Mouse (Mus musculus) urinary bladder, postnatal 10 days (tissue): ENCODE measurements at regions not wholly inside any gene's neighbourhood (a gene's known extent, or its start where the extent isn't known, plus 50 kb on each side); places are given as distances from the start of the nearest gene placed in this dataset.
"Not testable (repeated sequence)": the region's sequence is repeated elsewhere in the genome, so short reads cannot be mapped to it uniquely, and the experiment has no call there.

ENCODE experiments used
- DNase-seq: peaks from one replicate; pipeline ENCODE4 v3.0.0; 2022; ENCODE audit warnings: low spot score

DNA sequence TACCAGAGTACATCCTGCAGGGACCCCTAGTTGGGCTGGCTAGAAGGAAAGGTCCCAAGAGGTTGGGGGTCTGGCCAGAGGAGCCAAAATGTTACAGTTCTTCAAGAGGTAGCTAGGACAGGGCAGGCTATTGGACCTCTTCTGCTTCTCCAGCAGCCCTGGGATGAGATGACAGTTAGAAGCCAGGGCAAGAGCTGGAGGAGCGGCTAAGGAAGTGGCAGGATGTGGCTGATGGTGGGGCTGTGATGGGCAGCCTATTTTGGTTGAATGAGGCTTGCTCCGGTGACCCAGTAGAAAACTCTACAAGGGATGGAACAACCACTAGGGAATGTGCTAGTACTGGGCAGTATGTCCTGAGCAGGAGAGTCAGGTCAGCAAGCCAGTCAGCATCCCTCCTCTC, 82.8 kb downstream of the Ddx11 start:
- no peak for DNase-seq

DNA sequence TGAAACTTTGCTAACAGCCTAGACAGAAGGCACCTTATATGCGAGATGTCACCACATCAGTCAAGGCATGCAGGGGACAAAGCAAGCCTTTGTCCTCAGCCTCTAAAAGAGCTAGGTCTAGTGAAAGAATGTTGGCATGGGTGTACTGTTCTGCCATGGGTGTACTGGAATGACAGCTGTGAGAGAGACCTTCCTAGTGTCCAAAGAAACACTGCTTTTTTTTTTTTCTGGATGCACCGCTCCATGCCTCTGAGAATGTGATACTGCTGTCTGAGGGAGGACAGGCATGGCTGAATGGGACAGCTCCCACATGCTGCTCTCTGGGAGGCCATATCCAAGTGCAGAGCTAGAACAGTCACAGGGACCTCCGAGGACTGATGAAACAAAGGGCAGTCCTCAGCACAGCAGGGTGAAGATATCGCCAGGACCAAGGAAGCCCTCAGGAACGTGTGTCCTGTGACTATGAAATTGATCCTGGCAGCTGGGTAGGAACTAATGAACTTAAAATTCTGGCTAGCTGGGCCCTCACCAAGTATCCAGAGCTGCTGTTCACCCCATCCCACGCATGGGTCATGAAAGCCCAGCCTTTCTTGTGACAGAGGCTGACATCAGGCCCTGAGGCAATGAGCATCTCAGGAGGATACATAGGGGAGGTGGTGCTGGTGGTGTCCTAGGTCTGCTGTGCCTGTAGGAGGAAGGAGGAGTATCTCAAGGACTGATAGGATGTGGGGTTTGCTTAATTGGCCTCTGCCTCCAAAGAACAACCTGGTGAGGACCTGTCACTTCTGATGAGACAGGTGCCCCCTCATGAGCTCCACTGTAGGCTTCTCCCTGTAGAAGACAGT, 84.6 kb downstream of the Ddx11 start:
- not testable (repeated sequence) for DNase-seq

DNA sequence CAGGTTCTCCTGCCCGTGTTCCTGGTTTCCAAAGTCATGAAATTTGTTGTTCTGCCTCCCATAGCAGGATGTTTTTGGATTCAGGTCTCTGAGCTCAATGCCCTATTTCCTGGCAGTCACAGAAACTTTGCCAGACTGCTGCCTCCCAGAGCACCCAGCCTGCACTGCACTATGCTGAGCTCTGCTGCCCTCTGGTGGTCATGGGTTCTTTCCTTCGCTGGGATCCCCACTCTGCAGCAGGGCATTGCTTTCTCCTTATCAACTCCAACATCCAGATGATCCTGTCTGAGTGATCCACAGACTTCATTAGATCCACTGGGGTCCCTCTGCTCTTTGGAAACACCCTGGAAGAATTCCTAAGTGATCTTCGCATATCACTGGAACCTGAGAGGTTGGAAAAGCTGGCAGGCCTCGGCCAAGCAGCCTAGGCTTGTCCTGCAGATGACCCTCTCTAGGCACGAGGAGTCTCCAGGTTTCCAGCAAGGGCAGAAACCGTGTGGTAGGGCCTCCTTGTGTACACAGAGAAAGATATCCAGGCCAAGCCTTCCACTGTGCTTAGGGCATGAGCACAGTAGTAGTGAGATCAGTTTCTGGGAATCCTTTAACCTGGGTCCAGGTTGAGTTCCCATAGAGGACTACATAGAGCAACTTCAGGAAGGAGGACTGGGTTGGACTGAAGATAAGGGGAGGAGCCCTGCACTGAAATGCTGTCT, 85.6 kb downstream of the Ddx11 start:
- not testable (repeated sequence) for DNase-seq

DNA sequence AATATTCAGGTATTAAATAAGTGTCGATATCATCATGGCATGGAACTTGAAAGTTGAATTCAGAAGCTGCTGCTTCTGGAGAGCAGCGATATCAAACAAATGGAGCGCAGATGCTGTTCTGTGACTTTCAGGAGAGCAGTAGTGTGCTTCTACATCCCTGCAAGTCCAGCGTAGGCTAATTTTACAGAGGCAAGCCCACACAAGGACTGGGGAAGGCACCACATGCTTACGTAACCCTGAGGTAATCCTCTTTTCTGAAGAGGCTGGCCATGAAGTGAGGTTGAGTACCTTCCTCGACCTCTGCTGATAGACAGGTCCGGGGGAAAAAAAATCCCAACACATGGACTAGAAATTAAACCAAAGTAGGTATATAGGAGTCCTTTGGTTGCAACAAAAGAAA, 88.2 kb downstream of the Ddx11 start:
- DNase-seq: no peak

DNA sequence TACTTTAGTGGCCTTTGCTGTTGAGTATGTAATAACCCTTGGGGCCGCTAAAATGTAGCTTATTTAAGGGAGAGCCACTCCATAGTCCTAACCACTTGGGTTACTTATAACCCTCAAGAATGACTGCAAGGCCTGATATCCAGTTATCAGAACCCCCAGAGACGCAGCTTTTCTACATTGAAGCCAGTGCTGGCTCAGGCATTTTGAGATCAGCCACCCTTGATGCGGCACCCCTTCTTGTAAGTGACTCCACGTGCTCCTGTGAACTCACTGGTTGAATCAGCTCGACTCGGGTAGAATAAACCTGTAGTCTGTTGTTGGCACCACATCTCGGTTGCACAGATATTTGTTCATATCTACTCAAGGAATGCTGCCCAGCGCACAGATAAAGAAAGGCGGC, 89.3 kb downstream of the Ddx11 start:
- no peak for DNase-seq

DNA sequence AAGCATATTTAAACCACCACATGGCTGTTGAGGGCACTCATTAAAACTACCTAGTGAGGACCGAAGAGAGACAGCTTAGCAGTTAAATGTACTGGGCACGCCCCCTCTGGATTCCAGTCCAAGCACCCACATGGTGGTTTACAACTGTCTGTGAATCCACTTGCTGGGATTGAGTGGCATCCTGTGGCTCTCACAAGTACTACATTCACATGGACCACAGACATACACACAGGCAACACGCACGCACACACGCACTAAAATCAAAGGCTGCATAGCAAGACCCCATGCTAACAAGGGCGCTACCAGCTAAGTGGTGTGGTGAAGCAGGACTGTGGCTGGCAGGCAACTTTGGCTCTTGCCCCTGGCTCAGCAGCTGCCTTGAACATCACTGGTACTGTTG, 95.0 kb downstream of the Ddx11 start:
- DNase-seq: no peak

DNA sequence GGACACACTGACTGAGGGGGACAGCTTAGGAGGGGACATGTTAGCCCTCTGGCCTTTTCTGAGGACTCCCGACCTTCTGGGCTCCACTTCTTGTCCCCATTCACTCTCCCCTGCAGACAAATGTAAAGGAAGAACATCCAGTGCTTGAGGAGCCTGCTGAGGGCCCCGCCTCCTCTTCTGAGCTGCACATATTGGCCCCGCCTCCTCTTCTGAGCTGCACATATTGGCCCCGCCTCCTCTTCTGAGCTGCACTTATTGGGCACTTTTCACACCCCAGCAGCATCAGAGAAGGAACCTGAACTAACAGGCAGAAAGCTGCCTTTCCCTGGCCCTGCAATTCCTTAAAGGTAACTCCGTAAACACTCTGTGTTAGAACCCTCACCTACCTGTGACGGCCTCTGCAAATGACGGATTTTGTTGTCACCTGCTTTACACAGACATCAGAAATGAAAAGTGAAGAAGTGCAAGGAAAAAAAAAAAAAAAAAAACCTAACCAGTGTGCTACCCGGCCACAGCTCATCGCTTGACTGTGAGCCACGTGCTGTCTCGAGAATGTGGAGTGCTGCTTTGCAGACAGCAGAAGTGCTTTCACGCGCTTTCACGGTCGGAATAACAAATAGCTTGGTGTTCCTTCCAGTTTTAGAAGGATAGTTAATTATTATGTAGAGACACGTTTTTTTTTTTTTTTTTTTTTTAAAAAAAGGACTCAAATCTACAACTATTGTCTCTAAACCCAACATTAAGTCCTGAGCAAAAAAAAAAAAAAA, 96.5 kb downstream of the Ddx11 start:
- no peak for DNase-seq

DNA sequence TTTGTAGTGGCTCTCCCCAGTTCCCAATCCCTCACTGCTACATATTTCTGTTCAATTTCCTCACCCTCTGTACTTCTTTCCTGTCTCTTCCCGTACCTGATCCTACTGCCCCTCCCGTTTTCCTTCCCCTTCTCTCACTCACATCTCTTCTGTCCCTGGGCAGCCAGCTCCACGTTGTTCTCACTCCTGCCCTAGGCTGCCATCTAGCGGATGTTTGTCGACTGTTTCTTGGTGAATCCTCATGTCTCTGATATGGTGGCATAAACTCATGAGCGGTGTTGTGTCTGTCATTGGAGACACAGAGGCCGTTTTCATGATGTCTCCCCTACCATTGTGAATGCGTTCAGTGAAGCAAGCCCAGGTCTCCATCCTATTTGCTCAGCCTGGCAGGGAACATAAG, 97.9 kb downstream of the Ddx11 start:
- DNase-seq: no peak

DNA sequence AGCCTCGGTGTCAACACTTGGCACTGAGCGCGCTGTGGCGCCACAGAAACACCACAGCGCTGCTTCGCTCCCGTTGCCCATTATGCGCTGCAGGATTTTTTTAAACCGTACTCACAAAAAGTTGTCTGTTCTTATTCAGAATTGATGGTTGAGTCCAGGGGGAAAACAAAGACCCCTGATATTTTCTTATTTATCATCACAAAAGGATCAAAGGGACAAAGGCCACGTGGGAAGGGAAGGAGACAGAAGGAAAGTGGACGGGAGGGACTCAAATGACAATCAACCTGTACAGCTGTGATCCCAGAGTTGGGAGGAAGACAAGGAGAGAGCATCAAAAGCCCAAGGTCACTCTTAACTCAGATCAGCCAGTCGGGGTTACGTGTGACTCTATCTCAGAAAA, 100.4 kb downstream of the Ddx11 start:
- DNase-seq: no peak

DNA sequence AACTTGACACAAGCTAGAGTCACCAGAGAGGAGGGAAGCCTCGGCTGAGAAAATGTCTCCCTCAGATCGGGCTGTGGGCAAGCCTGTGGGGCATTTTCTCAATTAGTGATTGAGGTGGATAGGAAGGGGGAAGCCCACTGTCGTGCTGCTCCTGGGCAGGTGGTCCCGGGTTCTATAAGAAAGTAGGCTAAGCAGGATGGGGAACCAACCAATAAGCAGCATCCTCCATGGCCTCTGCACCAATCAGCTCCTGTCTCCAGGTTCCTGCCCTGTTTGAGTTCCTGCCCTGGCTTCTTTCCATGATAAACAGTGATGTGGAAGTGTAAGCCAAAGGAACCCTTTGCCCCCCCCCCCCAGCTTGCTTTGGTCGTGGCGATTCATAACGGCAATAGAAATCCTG, 100.9 kb downstream of the Ddx11 start:
- DNase-seq: no peak

DNA sequence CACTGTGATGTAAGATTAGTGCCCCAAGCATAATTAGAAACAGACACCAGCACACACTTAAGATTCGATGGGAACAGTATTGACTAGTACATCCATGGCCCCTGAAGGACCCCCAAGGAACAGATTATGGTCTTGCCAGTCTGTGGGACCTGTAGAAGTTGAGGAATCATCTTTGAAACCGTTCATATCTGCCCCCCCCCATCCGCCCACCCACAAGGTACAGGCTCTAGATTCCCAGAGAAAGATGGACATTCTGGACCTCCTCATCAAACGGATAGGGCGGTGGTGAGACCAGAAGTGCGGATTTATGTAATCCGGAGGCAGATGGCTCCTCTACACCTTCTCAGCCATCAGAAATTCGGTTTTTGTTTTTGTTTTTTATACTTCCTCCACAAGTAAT, 109.1 kb downstream of the Ddx11 start:
- no peak for DNase-seq

DNA sequence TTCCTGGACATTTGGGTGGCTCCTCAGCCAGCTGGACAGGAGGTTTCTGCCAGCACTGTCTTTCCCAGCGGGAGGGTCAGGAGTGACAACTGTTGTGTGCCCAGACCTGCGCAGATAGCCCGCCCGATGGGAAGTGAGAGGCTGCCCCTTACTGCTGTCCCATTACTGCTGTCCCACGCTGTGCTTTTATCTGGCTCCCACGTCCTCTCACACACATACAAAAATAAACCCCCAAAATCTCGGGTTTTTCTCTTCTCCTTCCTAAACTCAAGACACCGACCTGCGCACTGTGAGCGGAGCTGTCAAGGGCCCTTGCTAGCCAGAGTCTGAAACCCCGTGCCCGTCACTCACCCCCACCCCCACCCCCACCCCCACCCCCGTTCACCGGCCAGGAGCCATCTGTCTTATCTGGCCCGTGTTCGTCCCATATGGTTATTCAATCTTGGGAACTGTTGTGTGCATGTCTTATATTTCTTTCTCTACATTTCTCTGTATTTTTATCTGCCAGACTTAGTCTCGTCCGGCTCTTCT, 109.6 kb downstream of the Ddx11 start:
- no peak for DNase-seq

DNA sequence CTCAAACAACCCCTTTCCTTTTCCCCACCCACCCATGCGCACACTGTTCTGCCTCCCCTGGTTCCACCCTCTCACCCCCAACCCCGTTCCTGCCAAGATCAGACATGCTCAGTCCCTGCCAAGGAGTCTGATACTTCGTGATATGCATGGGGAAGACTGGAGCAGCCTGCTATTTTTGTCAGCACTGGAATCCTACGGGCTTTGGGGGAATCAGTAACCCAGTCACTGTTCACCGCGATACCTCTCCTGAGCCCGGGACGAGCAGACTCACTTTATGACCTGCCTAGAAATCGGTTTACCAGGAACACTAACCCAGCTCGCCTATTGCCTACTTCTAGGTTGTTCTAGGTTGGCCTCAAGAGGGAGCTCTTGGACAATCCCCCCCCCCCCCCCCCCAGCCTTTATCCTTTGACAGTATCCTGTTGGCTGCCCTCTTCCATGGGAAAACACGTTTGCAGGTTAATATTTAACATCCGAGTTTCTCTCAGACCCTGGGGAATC, 110.2 kb downstream of the Ddx11 start:
- DNase-seq: no peak

DNA sequence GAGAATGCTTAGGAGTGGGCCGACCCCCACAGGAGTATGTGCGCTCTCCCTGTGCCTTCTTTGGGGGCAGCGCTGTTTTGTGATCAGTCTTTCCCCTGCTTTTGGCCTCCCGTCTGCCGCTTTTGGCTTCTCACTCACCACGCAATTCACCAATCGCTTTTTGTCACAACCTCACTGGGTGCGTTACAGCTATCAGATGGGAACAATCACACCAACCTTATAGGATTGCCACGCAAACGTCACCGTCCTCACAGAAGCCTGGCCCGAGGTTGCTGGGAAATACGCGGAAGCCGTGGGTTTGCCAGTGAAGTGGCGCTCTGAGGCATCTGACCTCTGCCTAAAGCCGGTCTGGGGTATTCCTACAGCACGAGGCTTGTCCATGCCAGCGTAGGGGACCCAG, 111.1 kb downstream of the Ddx11 start:
- no peak for DNase-seq

DNA sequence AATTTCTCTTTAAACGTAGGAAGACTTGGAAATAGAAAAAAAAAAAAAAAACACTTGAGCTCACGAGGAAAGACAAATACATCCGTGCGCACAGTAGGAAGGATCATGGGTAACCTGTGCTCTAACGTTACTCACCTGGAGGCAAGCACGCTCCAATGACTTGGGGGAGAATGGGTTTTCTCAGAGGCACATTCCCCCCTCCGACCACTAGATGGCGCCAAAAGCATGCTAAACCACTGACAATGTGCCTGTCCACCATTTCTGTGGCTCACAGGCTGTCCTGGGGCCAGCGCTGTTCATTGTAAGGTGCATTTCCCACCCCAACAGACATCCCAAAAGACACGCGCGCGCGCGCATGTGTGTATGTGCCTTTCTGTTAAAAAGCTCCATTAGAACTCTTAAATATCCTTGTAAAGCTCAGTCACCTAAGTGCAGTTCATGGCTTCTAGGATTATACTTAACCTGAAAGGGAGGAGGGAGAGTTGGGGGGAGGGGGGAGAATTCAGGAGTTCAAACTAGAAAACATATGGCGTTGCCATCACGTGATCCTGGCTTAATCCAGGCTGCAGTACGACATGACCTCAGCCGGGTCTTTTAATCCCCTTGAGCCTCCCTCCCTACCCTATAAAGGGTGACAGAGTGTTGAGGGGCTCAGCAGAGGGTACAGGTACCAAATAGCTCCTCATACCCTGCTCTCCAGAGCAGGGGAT, 111.9 kb downstream of the Ddx11 start:
- DNase-seq: peak; percentile 56

DNA sequence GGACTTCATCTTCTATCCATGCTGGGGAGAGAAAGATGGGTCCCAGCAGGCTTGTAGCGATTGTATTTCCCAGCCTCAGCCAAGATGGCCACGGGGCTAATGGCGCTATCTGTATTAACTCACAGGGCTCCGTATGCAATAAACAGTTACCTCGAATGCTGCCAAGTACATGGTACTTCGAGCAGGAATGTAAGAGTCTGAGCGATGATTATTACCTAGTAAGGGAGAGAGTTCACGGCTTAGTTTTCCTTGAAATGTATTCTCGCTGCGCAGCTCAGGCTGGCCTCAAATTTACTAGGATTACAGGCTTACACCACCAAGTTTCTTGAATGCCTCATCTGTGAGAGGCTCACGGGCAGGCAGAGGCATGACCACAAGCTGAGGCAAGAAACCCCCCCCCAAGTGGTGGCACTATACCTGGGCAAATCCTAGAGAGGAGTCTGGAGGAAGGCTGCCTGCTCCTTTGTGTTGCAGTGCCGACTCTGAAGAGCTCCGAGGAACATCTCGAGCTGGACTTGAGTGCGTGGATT, 112.6 kb downstream of the Ddx11 start:
- DNase-seq: no peak

DNA sequence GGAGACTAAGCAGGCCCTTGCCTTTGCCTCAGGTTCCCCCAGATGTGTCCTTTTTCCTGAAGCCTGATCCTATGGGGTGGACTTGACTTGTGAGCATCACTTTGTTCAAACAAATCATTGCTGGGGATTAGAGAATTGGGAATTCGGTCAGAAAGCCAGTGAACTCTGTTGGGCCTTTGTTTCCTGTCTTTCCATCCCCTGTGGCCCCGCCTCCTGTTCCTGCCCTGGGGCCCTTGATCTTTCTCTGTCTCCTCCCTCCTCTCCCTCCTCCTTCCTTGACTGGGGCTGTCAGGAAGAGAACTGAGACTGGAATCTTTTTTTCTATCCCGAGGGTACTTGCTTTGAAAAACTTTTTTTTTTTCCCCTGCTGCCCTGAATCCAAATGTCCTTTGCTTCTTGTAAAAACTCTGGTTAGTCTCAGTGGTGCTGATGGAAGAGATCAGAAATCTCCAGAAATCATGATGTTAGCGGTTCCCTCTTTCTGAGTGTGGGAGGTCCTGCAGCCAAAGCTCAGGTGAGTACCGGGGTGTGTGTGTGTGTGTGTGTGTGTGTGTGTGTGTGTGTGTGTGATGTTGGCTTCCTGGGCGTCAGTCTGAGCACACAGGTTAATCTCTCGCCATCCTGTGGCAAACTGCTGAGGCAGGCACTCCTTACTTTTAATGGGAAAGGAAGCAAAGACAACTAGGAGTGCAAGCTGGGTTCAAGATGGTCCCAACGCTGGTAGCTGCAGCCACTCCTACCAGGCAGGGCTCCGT, 118.7 kb downstream of the Ddx11 start:
- DNase-seq: no peak

DNA sequence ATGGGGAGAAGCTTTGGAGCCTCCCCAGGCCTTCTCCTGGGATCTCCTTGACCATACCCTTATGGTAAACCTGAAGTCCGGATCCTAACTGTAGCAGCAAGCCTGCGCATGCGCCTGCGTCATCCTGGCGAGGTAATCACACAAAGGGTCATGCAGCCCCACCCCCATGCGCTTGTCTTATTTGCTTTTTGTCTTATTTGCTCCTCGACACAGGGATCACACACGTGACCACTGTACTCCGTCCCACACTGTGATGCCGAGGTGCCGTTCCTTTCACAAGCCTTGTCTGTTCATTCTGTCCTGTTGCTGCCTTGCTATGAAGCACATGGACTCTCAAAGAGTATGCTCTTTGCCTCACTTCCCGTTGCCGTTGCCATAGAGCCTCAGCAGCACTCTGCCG, 120.9 kb downstream of the Ddx11 start:
- no peak for DNase-seq

DNA sequence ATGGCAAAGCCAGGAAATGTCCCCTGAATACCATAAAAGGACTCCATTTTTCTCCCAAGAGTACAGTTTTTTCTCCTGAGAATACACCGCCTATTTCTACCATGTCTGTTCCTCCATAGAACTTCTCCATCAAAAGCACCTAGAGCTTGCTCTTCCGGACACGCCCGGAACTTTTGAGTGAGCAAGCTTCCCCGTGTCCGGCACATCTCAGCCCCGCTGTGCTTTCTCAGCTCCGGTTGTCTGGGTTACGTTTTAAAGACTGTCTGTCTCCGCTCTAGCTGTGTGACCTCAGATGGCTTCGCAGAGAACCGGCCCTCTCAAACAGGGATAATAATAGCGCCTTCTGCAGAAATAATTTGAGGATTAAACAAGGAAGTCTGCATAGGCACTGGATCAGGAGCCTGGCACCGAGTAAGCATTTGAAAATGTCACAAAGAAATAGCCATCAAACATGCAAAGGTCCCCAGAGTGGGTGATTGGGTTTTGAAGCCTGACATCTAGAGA, 122.8 kb downstream of the Ddx11 start:
- no peak for DNase-seq

DNA sequence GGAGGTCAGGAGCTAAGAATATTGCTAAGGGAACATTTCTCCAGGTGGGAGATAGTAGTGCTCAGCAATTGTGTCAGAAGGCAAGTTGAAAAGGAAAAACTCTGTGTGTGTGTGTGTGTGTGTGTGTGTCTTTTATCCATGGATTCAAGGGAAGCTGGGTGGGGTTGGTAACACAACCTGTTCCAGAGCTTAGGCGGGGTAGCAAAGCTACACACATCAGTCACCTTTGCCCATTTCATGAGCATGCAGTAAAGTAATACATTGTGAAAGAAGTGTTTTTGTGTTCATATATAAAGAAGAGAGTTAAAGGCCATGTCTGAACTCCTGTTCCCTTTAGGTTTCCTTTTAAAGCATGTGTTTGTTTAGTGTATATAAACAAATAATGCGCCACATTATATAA, 128.2 kb downstream of the Ddx11 start:
- no peak for DNase-seq

DNA sequence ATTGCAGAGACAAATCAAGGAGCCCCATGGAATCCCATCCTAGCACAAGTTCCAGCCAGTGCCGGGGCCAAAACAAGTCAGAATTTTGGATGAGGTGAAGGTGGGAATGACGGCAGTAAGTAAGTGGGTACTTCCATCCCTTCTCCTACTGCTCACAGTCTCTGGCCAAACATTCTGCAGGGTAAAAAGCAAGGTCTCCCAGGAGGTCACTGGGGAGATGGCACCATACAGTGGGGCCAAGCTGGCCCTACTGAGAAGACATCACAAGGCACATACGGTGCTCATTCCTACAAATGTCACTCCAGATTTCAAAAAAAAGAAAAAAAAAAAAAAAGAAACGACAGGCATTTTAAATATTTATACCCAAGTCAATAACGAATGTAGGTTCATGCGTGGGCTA, 129.6 kb downstream of the Ddx11 start:
- DNase-seq: no peak
